Mouse (Mus musculus) cortical plate, adult 2 months (tissue): ENCODE data around the gene Nckap1l. TPM values are rescaled to one million over a fixed set of nuclear protein-coding genes. Genes with fewer than 3 reads are reported as not detected.
A peak's percentile ranks its signal among the peaks of the same experiment; 100 is the strongest.

ENCODE experiments used
- H3K27ac ChIP-seq: fragments of 200-500 bp; 2 replicates; pipeline ENCODE4 v1.5.1; 2012; ENCODE audit warnings: low read length, control low read depth, inconsistent platforms; ENCODE audit not compliant: insufficient read depth
- H3K4me1 ChIP-seq: fragments of 200-500 bp; 2 replicates; pipeline ENCODE4 v1.6.1; 2011; ENCODE audit warnings: low read length; ENCODE audit not compliant: control insufficient read depth, insufficient read depth
- H3K4me3 ChIP-seq: fragments of 200-500 bp; 2 replicates; pipeline ENCODE4 v1.5.1; 2011; ENCODE audit warnings: mild to moderate bottlenecking, low read length, control low read depth; ENCODE audit not compliant: insufficient read depth
- CTCF ChIP-seq: fragments of 200-500 bp; IDR thresholded peaks from 2 replicates; pipeline ENCODE4 v1.5.1; 2011; ENCODE audit warnings: mild to moderate bottlenecking, control low read depth, low read length; ENCODE audit not compliant: insufficient read depth; ENCODE audit errors: extremely low read depth
- POLR2A ChIP-seq: fragments of 200-500 bp; IDR thresholded peaks from 2 replicates; pipeline ENCODE4 v1.6.1; 2011; ENCODE audit warnings: mild to moderate bottlenecking, low read length, control low read depth; ENCODE audit not compliant: insufficient read depth; ENCODE audit errors: extremely low read depth
- polyA plus RNA-seq: library from polyadenylated mRNA; depleted of rRNA; stranded (reverse); fragments of >200 nt; gene quantifications from 2 replicates; pipeline ENCODE4 v1.2.3, GENCODE M21; 2012

Gene Nckap1l
- polyA plus RNA-seq, 1 experiment = 7.1 TPM

- TF ChIP-seq POLR2A (no peak), CTCF (no peak)
- Histone ChIP-seq H3K4me1 (no peaks in the 10 kb centered on the region), H3K4me3 (no peak overlapping the region), H3K27ac (no peak overlapping the region)
Observed at GRCm38 (mm10) chr15:103496204-103497140, 42.9 kb downstream of the Nckap1l start.

- TF ChIP-seq CTCF (no peak), POLR2A (no peak)
Observed at GRCm38 (mm10) chr15:103498157-103498556, 44.6 kb downstream of the Nckap1l start.

GRCm38 (mm10) chr15:103500723-103501122 is 47.1 kb downstream of the Nckap1l start:
- TF ChIP-seq CTCF (no peak), POLR2A (no peak)
- H3K4me3 ChIP-seq = no peak overlapping the region
- H3K4me1 ChIP-seq = peaks cover 3% of the 10 kb centered on the region; the same call in 1 of the 2 replicates
- H3K27ac ChIP-seq = no peak overlapping the region

More at GRCm38 (mm10) chr15:103498157-103498556, 44.6 kb downstream of the Nckap1l start:
- Histone ChIP-seq H3K27ac (no peak overlapping the region), H3K4me1 (no peaks in the 10 kb centered on the region), H3K4me3 (no peak overlapping the region)

GRCm38 (mm10) chr15:103501186-103501585 is 47.6 kb downstream of the Nckap1l start:
- peaks cover 3% of the 10 kb centered on the region; the same call in 1 of the 2 replicates for H3K4me1 ChIP-seq
- TF ChIP-seq CTCF = no peak
- TF ChIP-seq POLR2A = no peak
- no peak overlapping the region for H3K4me3 ChIP-seq
- H3K27ac ChIP-seq = no peak overlapping the region

DNA sequence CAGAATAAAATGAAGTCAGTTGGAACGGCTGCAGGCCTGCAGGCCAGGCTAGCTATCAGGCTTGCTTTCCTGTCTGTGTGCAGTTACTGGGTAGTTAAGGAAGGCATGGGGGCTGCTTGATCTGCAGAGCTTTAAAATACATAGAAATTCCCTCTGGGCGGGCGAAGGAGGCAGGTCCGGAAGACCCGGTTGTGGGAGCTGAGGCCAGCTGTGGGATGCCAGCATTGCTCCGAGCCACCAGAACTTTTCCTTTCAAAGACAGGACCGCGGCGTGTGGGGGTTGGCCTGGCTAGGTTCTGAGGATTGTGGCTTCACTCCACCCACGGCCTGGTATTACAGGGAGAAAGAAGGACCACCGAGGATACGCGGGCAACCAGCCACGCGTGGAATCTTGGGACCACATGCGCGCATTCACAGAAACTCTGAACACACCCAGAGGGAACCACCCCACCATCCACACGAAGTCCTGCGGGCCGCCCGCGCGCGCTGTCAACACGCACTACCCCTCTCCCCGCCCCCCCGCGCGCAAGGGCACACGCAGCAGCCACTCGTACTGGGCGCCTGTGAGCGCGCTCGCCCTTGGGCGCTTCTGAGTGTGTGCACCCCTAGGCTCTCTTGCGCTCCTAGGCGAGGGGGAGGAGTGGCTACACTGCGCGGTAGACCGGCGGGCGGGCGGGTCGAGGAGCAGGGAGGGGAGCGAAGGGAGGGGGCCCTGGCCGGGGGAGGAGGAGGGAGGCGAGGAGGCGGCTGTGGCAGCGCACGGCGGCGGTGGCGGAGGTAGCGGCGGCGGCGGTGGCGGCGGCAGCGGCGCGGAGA is 49.0 kb downstream of the Nckap1l start, which contains the start of gene Pde1b:
TSS of gene Pde1b (plus strand) at position 600 of the 816 bp plus-strand sequence.
- H3K27ac ChIP-seq = peak within 1 kb of the TSS; percentile 92
- TF ChIP-seq POLR2A (peak; percentile 42; the same call in 1 of the 2 replicates), CTCF (no peak)
- H3K4me1 ChIP-seq = peaks cover 4% of the 10 kb centered on the region; the same call in 1 of the 2 replicates
- peak within 1 kb of the TSS; percentile 72 for H3K4me3 ChIP-seq

GRCm38 (mm10) chr15:103503251-103503600 is 49.6 kb downstream of the Nckap1l start:
- Histone ChIP-seq H3K4me3 (peak overlapping the region; percentile 72), H3K4me1 (peaks cover 4% of the 10 kb centered on the region; the same call in 1 of the 2 replicates), H3K27ac (peak overlapping the region; percentile 92)
- TF ChIP-seq POLR2A (no peak), CTCF (no peak)

DNA sequence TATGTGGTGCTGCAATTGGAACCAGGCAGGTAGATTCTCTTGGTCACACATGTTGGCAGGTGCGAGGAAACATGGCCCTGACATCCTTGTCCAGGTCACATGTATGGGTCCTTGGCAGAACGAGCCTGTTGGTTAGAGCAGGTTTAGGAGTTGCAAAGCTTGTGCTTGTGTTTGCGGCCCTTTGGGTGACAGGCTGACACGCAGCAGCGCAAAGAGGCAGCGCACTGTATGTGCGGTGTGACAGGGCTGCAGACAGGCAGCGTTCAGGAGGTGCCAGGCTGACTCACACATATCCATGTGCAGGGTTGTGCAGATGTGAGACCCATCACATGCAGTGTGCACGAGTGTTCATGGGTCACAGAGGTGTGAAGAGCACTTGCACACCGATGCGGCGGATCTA is 50.1 kb downstream of the Nckap1l start:
- H3K4me3 ChIP-seq = peak overlapping the region; percentile 72
- H3K27ac ChIP-seq = 0 out of 2 replicates have a peak overlapping the region, but pooled peaks have one; percentile 5
- TF ChIP-seq POLR2A = no peak
- no peak for TF ChIP-seq CTCF
- peaks cover 4% of the 10 kb centered on the region; the same call in 1 of the 2 replicates for H3K4me1 ChIP-seq

DNA sequence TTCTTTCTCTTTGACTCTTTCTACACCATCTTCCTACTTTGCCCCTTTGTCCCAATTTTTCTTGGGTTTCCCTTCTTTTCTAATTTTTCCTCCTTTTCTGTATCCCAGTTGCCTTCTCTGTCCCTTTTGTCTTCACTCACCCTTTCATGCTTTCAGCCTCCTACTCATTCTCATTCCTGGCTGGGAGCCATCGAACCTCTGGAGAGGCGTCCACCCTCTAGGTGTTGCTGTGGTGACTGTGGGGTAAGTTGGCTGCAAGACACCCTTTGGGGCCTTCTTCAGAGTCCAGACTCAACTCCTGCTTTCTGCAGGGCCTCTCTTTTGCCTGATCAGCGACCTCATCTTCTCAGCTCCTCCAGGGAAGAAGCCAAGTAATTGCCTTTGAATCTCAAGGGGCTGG is 55.7 kb downstream of the Nckap1l start:
- Histone ChIP-seq H3K27ac (no peak overlapping the region), H3K4me1 (peaks cover 12% of the 10 kb centered on the region; the same call in 1 of the 2 replicates), H3K4me3 (no peak overlapping the region)
- TF ChIP-seq CTCF = no peak

DNA sequence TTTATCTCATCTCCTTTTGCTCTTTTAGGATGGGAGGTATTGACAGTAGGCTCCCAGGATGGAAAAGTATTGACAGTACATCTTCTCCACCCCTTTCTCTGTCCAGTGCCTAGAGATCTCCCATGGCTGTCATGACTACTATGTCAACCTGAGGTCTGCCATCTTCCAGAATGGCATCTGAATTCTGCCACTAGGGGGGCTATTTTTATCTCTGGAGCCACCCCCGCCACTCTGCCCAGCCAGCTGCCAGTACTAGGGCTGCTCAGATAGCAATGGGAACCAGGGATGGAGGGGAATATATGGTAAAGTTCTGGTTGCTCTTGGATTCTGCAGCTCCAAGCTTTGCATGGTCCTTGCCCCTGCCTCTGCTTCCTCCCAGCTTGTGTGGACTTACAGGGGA is 58.1 kb downstream of the Nckap1l start:
- Histone ChIP-seq H3K27ac (no peak overlapping the region), H3K4me3 (no peak overlapping the region), H3K4me1 (peaks cover 10% of the 10 kb centered on the region; the same call in 1 of the 2 replicates)
- TF ChIP-seq POLR2A (no peak), CTCF (no peak)
